Mouse (Mus musculus) midbrain, embryonic 14.5 days (tissue): ENCODE measurements around the gene Tacr2. TPM values are rescaled to one million over a fixed set of nuclear protein-coding genes. Genes with fewer than 3 reads are reported as not detected.
A peak's percentile ranks its signal among the peaks of the same experiment; 100 is the strongest.

ENCODE experiments used
- ATAC-seq: fragments of 200-750 bp; cut with Nextera tagmentation; 2 replicates; pipeline ENCODE4 v1.8.0; 2017; ENCODE audit warnings: moderate number of reproducible peaks, moderate library complexity; ENCODE audit not compliant: low FRiP score, low TSS enrichment
- DNase-seq: peaks from one replicate; pipeline ENCODE4 v3.0.0-alpha.2; 2015
- H3K27ac ChIP-seq: fragments of 300-500 bp; sonication (generic); replicated peaks from 2 replicates; pipeline ENCODE4 v1.5.1; 2014; ENCODE audit warnings: mild to moderate bottlenecking, low read depth, low read length, moderate library complexity
- H3K27me3 ChIP-seq: fragments of 300-500 bp; sonication (generic); 2 replicates; pipeline ENCODE4 v1.6.1; 2014; ENCODE audit warnings: low read length, control low read depth, mixed read lengths; ENCODE audit not compliant: control insufficient read depth, insufficient read depth
- H3K36me3 ChIP-seq: fragments of 300-500 bp; sonication (generic); 2 replicates; pipeline ENCODE4 v1.6.1; 2014; ENCODE audit warnings: low read length, control low read depth; ENCODE audit not compliant: control insufficient read depth, insufficient read depth
- H3K4me1 ChIP-seq: fragments of 300-500 bp; sonication (generic); 2 replicates; pipeline ENCODE4 v1.6.1; 2014; ENCODE audit warnings: mild to moderate bottlenecking, antibody characterized with exemption, low read length, control low read depth; ENCODE audit not compliant: control insufficient read depth, insufficient read depth
- H3K4me2 ChIP-seq: fragments of 300-500 bp; sonication (generic); 2 replicates; pipeline ENCODE4 v1.6.1; 2014; ENCODE audit warnings: mild to moderate bottlenecking, low read length, moderate library complexity
- H3K4me3 ChIP-seq: fragments of 300-500 bp; sonication (generic); replicated peaks from 2 replicates; pipeline ENCODE4 v1.5.1; 2014; ENCODE audit warnings: low read depth, low read length
- H3K9ac ChIP-seq: fragments of 300-500 bp; sonication (generic); replicated peaks from 2 replicates; pipeline ENCODE4 v1.6.1; 2014; ENCODE audit warnings: mild to moderate bottlenecking, low read length, moderate library complexity
- H3K9me3 ChIP-seq: fragments of 300-500 bp; sonication (generic); 2 replicates; pipeline ENCODE4 v1.6.1; 2016; ENCODE audit warnings: low read length, control low read depth, mixed read lengths; ENCODE audit not compliant: control insufficient read depth
- WGBS: fragments of 180-500 bp; shearing (Covaris S2); extraction: QIAGEN DNeasy Blood & Tissue Kit; methylation state at CpG from one replicate; pipeline ENCODE4 v1.1.7; 2014; 5-methylcytosine and 5-hydroxymethylcytosine counted together
- polyA plus RNA-seq: library from polyadenylated mRNA; unstranded; fragments of >200 nt; fragmentation: Nextera tagmentation; extraction: Ambion mirVana; gene quantifications from 2 replicates; pipeline ENCODE4 v1.2.1, GENCODE M21; 2014

The Tacr2 gene
- polyA plus RNA-seq, 1 experiment from 2014 or later = not detected

GRCm38 (mm10) chr10:62218789-62219172, 33.5 kb upstream of the Tacr2 start:
- DNase-seq (no peak), ATAC-seq (no peak)
- 80% methylated on average over 7 of the region's 7 CpGs for WGBS
- Histone ChIP-seq H3K36me3 (no peaks in the 10 kb centered on the region), H3K27ac (no peak overlapping the region), H3K9ac (no peak overlapping the region), H3K27me3 (no peaks in the 10 kb centered on the region), H3K9me3 (no peaks in the 10 kb centered on the region), H3K4me2 (no peak overlapping the region), H3K4me1 (no peaks in the 10 kb centered on the region), H3K4me3 (no peak overlapping the region)

- no peak overlapping the region for H3K4me3 ChIP-seq
- ATAC-seq = no peak
- 74% methylated on average over 8 of the region's 8 CpGs for WGBS
These were observed 31.3 kb upstream of the Tacr2 start for GRCm38 (mm10) chr10:62220732-62221514.

GRCm38 (mm10) chr10:62221647-62222046, 30.6 kb upstream of the Tacr2 start:
- Histone ChIP-seq H3K4me3 (no peak overlapping the region), H3K4me2 (no peak overlapping the region), H3K27ac (no peak overlapping the region), H3K9me3 (no peaks in the 10 kb centered on the region), H3K9ac (no peak overlapping the region), H3K27me3 (no peaks in the 10 kb centered on the region), H3K4me1 (no peaks in the 10 kb centered on the region), H3K36me3 (no peaks in the 10 kb centered on the region)
- no peak for ATAC-seq
- no peak for DNase-seq
- 84% methylated on average over 2 of the region's 2 CpGs for WGBS

More at GRCm38 (mm10) chr10:62220732-62221514, 31.3 kb upstream of the Tacr2 start:
- Histone ChIP-seq H3K4me2 (no peak overlapping the region), H3K27ac (no peak overlapping the region), H3K27me3 (no peaks in the 10 kb centered on the region), H3K4me1 (no peaks in the 10 kb centered on the region), H3K9ac (no peak overlapping the region), H3K9me3 (no peaks in the 10 kb centered on the region), H3K36me3 (no peaks in the 10 kb centered on the region)
- no peak for DNase-seq

GRCm38 (mm10) chr10:62222777-62223176, 29.5 kb upstream of the Tacr2 start:
- H3K9ac ChIP-seq = no peak overlapping the region
- DNase-seq (no peak), ATAC-seq (no peak)
- no peaks in the 10 kb centered on the region for H3K9me3 ChIP-seq
- no peaks in the 10 kb centered on the region for H3K27me3 ChIP-seq
- H3K27ac ChIP-seq = no peak overlapping the region
- no peak overlapping the region for H3K4me2 ChIP-seq
- no peaks in the 10 kb centered on the region for H3K36me3 ChIP-seq
- 84% methylated on average over 17 of the region's 17 CpGs for WGBS
- no peaks in the 10 kb centered on the region for H3K4me1 ChIP-seq
- H3K4me3 ChIP-seq = no peak overlapping the region

- Histone ChIP-seq H3K36me3 (no peaks in the 10 kb centered on the region), H3K9ac (no peak overlapping the region), H3K27me3 (no peaks in the 10 kb centered on the region), H3K4me2 (no peak overlapping the region), H3K27ac (no peak overlapping the region), H3K9me3 (no peaks in the 10 kb centered on the region), H3K4me3 (no peak overlapping the region), H3K4me1 (no peaks in the 10 kb centered on the region)
- 82% methylated on average over 6 of the region's 6 CpGs for whole genome bisulfite sequencing
- DNase-seq (no peak), ATAC-seq (no peak)
These were observed 28.0 kb upstream of the Tacr2 start for GRCm38 (mm10) chr10:62224231-62224630.

- Histone ChIP-seq H3K4me1 (peaks cover 6% of the 10 kb centered on the region; the same call in 1 of the 2 replicates), H3K4me2 (no peak overlapping the region), H3K4me3 (no peak overlapping the region), H3K9ac (no peak overlapping the region), H3K27me3 (no peaks in the 10 kb centered on the region), H3K27ac (no peak overlapping the region), H3K9me3 (no peaks in the 10 kb centered on the region), H3K36me3 (no peaks in the 10 kb centered on the region)
- 73% methylated on average over 7 of the region's 7 CpGs for WGBS
- no peak for DNase-seq
- ATAC-seq = no peak
These were observed 26.4 kb upstream of the Tacr2 start for GRCm38 (mm10) chr10:62225839-62226238.

GRCm38 (mm10) chr10:62228126-62228525, 24.1 kb upstream of the Tacr2 start:
- Histone ChIP-seq H3K27ac (no peak overlapping the region), H3K36me3 (no peaks in the 10 kb centered on the region), H3K4me3 (no peak overlapping the region), H3K9me3 (no peaks in the 10 kb centered on the region), H3K4me1 (peaks cover 10% of the 10 kb centered on the region; the same call in 1 of the 2 replicates), H3K9ac (no peak overlapping the region), H3K27me3 (no peaks in the 10 kb centered on the region), H3K4me2 (no peak overlapping the region)
- 79% methylated on average over 6 of the region's 6 CpGs for WGBS
- DNase-seq (no peak), ATAC-seq (no peak)

- Histone ChIP-seq H3K36me3 (no peaks in the 10 kb centered on the region), H3K4me1 (peaks cover 10% of the 10 kb centered on the region; the same call in 1 of the 2 replicates), H3K4me3 (peak within 1 kb of the TSS; percentile 60), H3K27me3 (no peaks in the 10 kb centered on the region), H3K9me3 (no peaks in the 10 kb centered on the region), H3K9ac (peak within 1 kb of the TSS; percentile 66), H3K4me2 (peak within 1 kb of the TSS; percentile 94), H3K27ac (no peak within 1 kb of the TSS)
- DNase-seq (peak; percentile 94), ATAC-seq (peak; percentile 93)
- under 1% methylated on average over 59 of the region's 59 CpGs for WGBS
These were observed 21.4 kb upstream of the Tacr2 start, which contains the start of gene Tspan15 for GRCm38 (mm10) chr10:62230708-62231394. Gene Tspan15, minus strand, starts transcription at chr10:62231251.
